ENCODE assay signal across 22 mouse cellular contexts in genomic region chr10:34762426-34762825, GRCm38 (mm10).
"Had no signal": no experiment of that assay in that cellular context is flagged by ENCODE, and none has a peak within 500 bp of the region (broad histone marks: within the 10 kb centered on the region; RNA-seq: fewer than 3 reads in every experiment).

No protein-coding gene starts in this region.

- H3K9me3 ChIP-seq: liver, embryonic 13.5 days; liver, embryonic 15.5 days; lung, embryonic 15.5 days; megakaryocyte, embryonic 14.5 days; neural tube, embryonic 13.5 days; neural tube, embryonic 15.5 days had no signal

- H3K4me2 ChIP-seq: liver, embryonic 11.5 days; liver, embryonic 13.5 days; liver, embryonic 15.5 days; lung, embryonic 15.5 days; neural tube, embryonic 13.5 days; neural tube, embryonic 15.5 days had no signal

- H3K27me3 ChIP-seq: liver, embryonic 13.5 days; liver, embryonic 15.5 days; lung, embryonic 15.5 days; megakaryocyte, embryonic 14.5 days; neural tube, embryonic 13.5 days; neural tube, embryonic 15.5 days had no signal

- H3K9ac ChIP-seq: liver, embryonic 13.5 days; liver, embryonic 15.5 days; liver, postnatal 0 days; lung, embryonic 15.5 days; neural tube, embryonic 13.5 days; neural tube, embryonic 15.5 days had no signal

- H3K4me1 ChIP-seq: liver, embryonic 13.5 days; liver, embryonic 15.5 days; lung, embryonic 15.5 days; megakaryocyte, embryonic 14.5 days; neural tube, embryonic 13.5 days; neural tube, embryonic 15.5 days had no signal

- ATAC-seq: liver, postnatal 0 days; lung, postnatal 0 days had no signal

- H3K27ac ChIP-seq: liver, embryonic 13.5 days; liver, embryonic 15.5 days; lung, embryonic 15.5 days; macrophage; neural tube, embryonic 13.5 days; neural tube, embryonic 15.5 days had no signal

- DNase-seq: liver; liver, embryonic 13.5 days; liver, postnatal 0 days; lung, adult 2 months; lung, postnatal 14 days; lung, postnatal 36 days; right cerebral cortex, adult 18-20 months; right cerebral cortex, postnatal 25 days; right cerebral cortex, postnatal 4 days; spleen, adult 18-20 months; thymus, adult 18-20 months; thymus, postnatal 14 days; thymus, postnatal 36 days had no signal

- H3K36me3 ChIP-seq: liver, embryonic 13.5 days; liver, embryonic 15.5 days; lung, embryonic 15.5 days; neural tube, embryonic 13.5 days; neural tube, embryonic 15.5 days had no signal

- H3K4me3 ChIP-seq: liver, embryonic 13.5 days; liver, embryonic 15.5 days; lung, embryonic 15.5 days; megakaryocyte, embryonic 14.5 days; myocyte; neural tube, embryonic 13.5 days; neural tube, embryonic 15.5 days had no signal
